Mouse (Mus musculus) spleen, adult 12 weeks (tissue): ENCODE measurements around the gene Frmd8.
"Not testable (repeated sequence)": the region's sequence is repeated elsewhere in the genome, so short reads cannot be mapped to it uniquely, and the experiment has no call there.

Experiments
- DNase-seq: peaks from one replicate; pipeline ENCODE4 v3.0.0; 2022; ENCODE audit warnings: low spot score

Frmd8 gene

GRCm38 (mm10) chr19:5885838-5886237 is 10.8 kb upstream of the Frmd8 start:
- DNase-seq, result no peak

- DNase-seq, result no peak
Observed at GRCm38 (mm10) chr19:5883935-5884334, 8.9 kb upstream of the Frmd8 start.

GRCm38 (mm10) chr19:5882079-5882478 is 7.0 kb upstream of the Frmd8 start:
- DNase-seq, result not testable (repeated sequence)

GRCm38 (mm10) chr19:5881155-5881554 is 6.1 kb upstream of the Frmd8 start:
- DNase-seq, result no peak

GRCm38 (mm10) chr19:5879735-5880134 is 4.7 kb upstream of the Frmd8 start:
- no peak for DNase-seq

- no peak for DNase-seq
Observed at GRCm38 (mm10) chr19:5878916-5879315, 3.8 kb upstream of the Frmd8 start.

- DNase-seq, result no peak
Observed at GRCm38 (mm10) chr19:5878362-5878722, 3.3 kb upstream of the Frmd8 start.

GRCm38 (mm10) chr19:5877618-5878361 is 2.7 kb upstream of the Frmd8 start, which contains the start of gene Slc25a45:
Gene Slc25a45 (plus strand): TSS chr19:5877808.
- DNase-seq, result peak; percentile 43

GRCm38 (mm10) chr19:5874391-5874968 is 594 bp downstream of the Frmd8 start:
- DNase-seq, result no peak

GRCm38 (mm10) chr19:5872931-5873556 is 2.0 kb downstream of the Frmd8 start:
- no peak for DNase-seq

- no peak for DNase-seq
Observed at GRCm38 (mm10) chr19:5872528-5872927, 2.5 kb downstream of the Frmd8 start.

- DNase-seq, result no peak
Observed at GRCm38 (mm10) chr19:5871683-5872082, 3.4 kb downstream of the Frmd8 start.

- DNase-seq, result no peak
Observed at GRCm38 (mm10) chr19:5871273-5871672, 3.8 kb downstream of the Frmd8 start.

GRCm38 (mm10) chr19:5868096-5868495 is 7.0 kb downstream of the Frmd8 start:
- no peak for DNase-seq

GRCm38 (mm10) chr19:5864710-5865398 is 10.2 kb downstream of the Frmd8 start:
- no peak for DNase-seq

GRCm38 (mm10) chr19:5863776-5864175 is 11.3 kb downstream of the Frmd8 start:
- DNase-seq, result no peak

GRCm38 (mm10) chr19:5862335-5863085 is 12.6 kb downstream of the Frmd8 start:
- DNase-seq, result no peak

GRCm38 (mm10) chr19:5856604-5857003 is 18.5 kb downstream of the Frmd8 start:
- no peak for DNase-seq

- DNase-seq, result no peak
Observed at GRCm38 (mm10) chr19:5852035-5852722, 22.9 kb downstream of the Frmd8 start.

- DNase-seq, result no peak
Observed at GRCm38 (mm10) chr19:5851481-5851971, 23.5 kb downstream of the Frmd8 start.

GRCm38 (mm10) chr19:5850860-5851259 is 24.2 kb downstream of the Frmd8 start:
- no peak for DNase-seq
